Mouse (Mus musculus): ENCODE measurements around the gene Nlrp9c.
"Not testable (repeated sequence)": the region's sequence is repeated elsewhere in the genome, so short reads cannot be mapped to it uniquely, and the experiment has no call there.

Nlrp9c gene

GRCm38 (mm10) chr7:26403600-26403999 is at the start of gene Nlrp9c:
Gene Nlrp9c, minus strand, starts transcription at chr7:26403700.
- DNase-seq (ENCODE audit: low spot score), result not testable (repeated sequence)

GRCm38 (mm10) chr7:26434813-26435212 is 31.3 kb upstream of the Nlrp9c start, which contains the start of gene Nlrp4a:
Gene Nlrp4a, plus strand, starts transcription at chr7:26435113.
- no peak for DNase-seq (ENCODE audit: low spot score)

GRCm38 (mm10) chr7:26391811-26392210 is 11.7 kb downstream of the Nlrp9c start:
- not testable (repeated sequence) for DNase-seq (ENCODE audit: low spot score)

- not testable (repeated sequence) for DNase-seq (ENCODE audit: low spot score)
These were observed 12.4 kb downstream of the Nlrp9c start for GRCm38 (mm10) chr7:26391137-26391536.

- DNase-seq (ENCODE audit: low spot score), result not testable (repeated sequence)
These were observed 16.8 kb downstream of the Nlrp9c start for GRCm38 (mm10) chr7:26386691-26387090.

GRCm38 (mm10) chr7:26380807-26381206 is 22.7 kb downstream of the Nlrp9c start:
- DNase-seq (ENCODE audit: low spot score), result no peak

GRCm38 (mm10) chr7:26373221-26373620 is 30.3 kb downstream of the Nlrp9c start:
- not testable (repeated sequence) for DNase-seq (ENCODE audit: low spot score)

GRCm38 (mm10) chr7:26356719-26357118 is 46.8 kb downstream of the Nlrp9c start:
- not testable (repeated sequence) for DNase-seq (ENCODE audit: low spot score)

- not testable (repeated sequence) for DNase-seq (ENCODE audit: low spot score)
These were observed 51.2 kb downstream of the Nlrp9c start for GRCm38 (mm10) chr7:26352258-26352657.

- not testable (repeated sequence) for DNase-seq (ENCODE audit: low spot score)
These were observed 53.3 kb downstream of the Nlrp9c start for GRCm38 (mm10) chr7:26350177-26350576.

- not testable (repeated sequence) for DNase-seq (ENCODE audit: low spot score)
These were observed 83.1 kb downstream of the Nlrp9c start for GRCm38 (mm10) chr7:26320361-26320760.

- DNase-seq (ENCODE audit: low spot score), result not testable (repeated sequence)
These were observed 87.7 kb downstream of the Nlrp9c start for GRCm38 (mm10) chr7:26315809-26316208.

- DNase-seq (ENCODE audit: low spot score), result not testable (repeated sequence)
These were observed 88.3 kb downstream of the Nlrp9c start for GRCm38 (mm10) chr7:26315194-26315593.

- DNase-seq (ENCODE audit: low spot score), result not testable (repeated sequence)
These were observed 91.7 kb downstream of the Nlrp9c start for GRCm38 (mm10) chr7:26311786-26312185.

GRCm38 (mm10) chr7:26306926-26307325 is 96.6 kb downstream of the Nlrp9c start, which contains the start of gene Cyp2a4:
Gene Cyp2a4, plus strand, starts transcription at chr7:26307169.
- not testable (repeated sequence) for DNase-seq (ENCODE audit: low spot score)

- DNase-seq (ENCODE audit: low spot score), result not testable (repeated sequence)
These were observed 99.9 kb downstream of the Nlrp9c start for GRCm38 (mm10) chr7:26303429-26304166.
